Mouse (Mus musculus): ENCODE results near the gene Hira. TPM values are rescaled to one million over a fixed set of nuclear protein-coding genes. Genes with fewer than 3 reads are reported as not detected.

The Hira gene
- 11.6 and 14.9 TPM in 2 replicates for polyA plus RNA-seq (2014; fragmentation: Nextera tagmentation; extraction: Ambion mirVana)

- no peaks in the 10 kb centered on the region for H3K4me1 ChIP-seq (ENCODE audit: control insufficient read depth, insufficient read depth, low read length)
- ATAC-seq (replicated peaks; ENCODE audit: insufficient number of reproducible peaks, low FRiP score, low TSS enrichment, low read depth) (peak; percentile 95), DNase-seq (ENCODE audit: low spot score) (peak; percentile 93)
- H3K4me2 ChIP-seq (ENCODE audit: low read depth, low read length): peak within 1 kb of the TSS; percentile 63
- H3K4me3 ChIP-seq (ENCODE audit: low read depth, low read length): peak within 1 kb of the TSS; percentile 72
- H3K36me3 ChIP-seq (replicated peaks; ENCODE audit: control insufficient read depth, insufficient read depth, low read depth, low read length): no peaks in the 10 kb centered on the region
- no peaks in the 10 kb centered on the region for H3K27me3 ChIP-seq (ENCODE audit: control insufficient read depth, insufficient read depth, low read length)
- WGBS: under 1% methylated on average over 77 of the region's 93 CpGs
- no peaks in the 10 kb centered on the region for H3K9me3 ChIP-seq (replicated peaks; ENCODE audit: control insufficient read depth, low read length)
- peak within 1 kb of the TSS; percentile 88 for H3K9ac ChIP-seq (replicated peaks; ENCODE audit: low read length)
- peak within 1 kb of the TSS; percentile 89 for H3K27ac ChIP-seq (replicated peaks; ENCODE audit: low read depth, low read length)
Observed at GRCm38 (mm10) chr16:18876442-18877308, at the start of gene Hira, which contains the start of gene Mrpl40. Gene Hira, plus strand, starts transcription at chr16:18877037. Gene Mrpl40, minus strand, starts transcription at chr16:18876862.

GRCm38 (mm10) chr16:18828630-18829029 is 48.2 kb upstream of the Hira start:
- H3K27me3 ChIP-seq (ENCODE audit: control insufficient read depth, insufficient read depth, low read length): no peaks in the 10 kb centered on the region
- 93% methylated on average over 3 of the region's 3 CpGs for WGBS
- no peak for ATAC-seq (replicated peaks; ENCODE audit: insufficient number of reproducible peaks, low FRiP score, low TSS enrichment, low read depth)
- no peak overlapping the region for H3K4me3 ChIP-seq (ENCODE audit: low read depth, low read length)
- H3K4me2 ChIP-seq (ENCODE audit: low read depth, low read length): no peak overlapping the region
- no peaks in the 10 kb centered on the region for H3K9me3 ChIP-seq (replicated peaks; ENCODE audit: control insufficient read depth, low read length)
- no peak overlapping the region for H3K27ac ChIP-seq (replicated peaks; ENCODE audit: low read depth, low read length)
- no peak overlapping the region for H3K9ac ChIP-seq (replicated peaks; ENCODE audit: low read length)
- no peaks in the 10 kb centered on the region for H3K4me1 ChIP-seq (ENCODE audit: control insufficient read depth, insufficient read depth, low read length)
- no peak for DNase-seq (ENCODE audit: low spot score)
- peaks cover 6% of the 10 kb centered on the region for H3K36me3 ChIP-seq (replicated peaks; ENCODE audit: control insufficient read depth, insufficient read depth, low read depth, low read length)

GRCm38 (mm10) chr16:18829102-18829501 is 47.7 kb upstream of the Hira start:
- Histone ChIP-seq H3K9me3 (replicated peaks; ENCODE audit: control insufficient read depth, low read length) (no peaks in the 10 kb centered on the region), H3K27ac (replicated peaks; ENCODE audit: low read depth, low read length) (no peak overlapping the region), H3K27me3 (ENCODE audit: control insufficient read depth, insufficient read depth, low read length) (no peaks in the 10 kb centered on the region), H3K9ac (replicated peaks; ENCODE audit: low read length) (no peak overlapping the region), H3K4me2 (ENCODE audit: low read depth, low read length) (no peak overlapping the region), H3K36me3 (replicated peaks; ENCODE audit: control insufficient read depth, insufficient read depth, low read depth, low read length) (peaks cover 6% of the 10 kb centered on the region), H3K4me3 (ENCODE audit: low read depth, low read length) (no peak overlapping the region), H3K4me1 (ENCODE audit: control insufficient read depth, insufficient read depth, low read length) (no peaks in the 10 kb centered on the region)
- ATAC-seq (replicated peaks; ENCODE audit: insufficient number of reproducible peaks, low FRiP score, low TSS enrichment, low read depth) (no peak), DNase-seq (ENCODE audit: low spot score) (no peak)
- 90% methylated on average over 6 of the region's 6 CpGs for WGBS

GRCm38 (mm10) chr16:18833486-18833885 is 43.4 kb upstream of the Hira start:
- H3K4me2 ChIP-seq (ENCODE audit: low read depth, low read length): no peak overlapping the region
- DNase-seq (ENCODE audit: low spot score) (no peak), ATAC-seq (replicated peaks; ENCODE audit: insufficient number of reproducible peaks, low FRiP score, low TSS enrichment, low read depth) (no peak)
- H3K4me3 ChIP-seq (ENCODE audit: low read depth, low read length): no peak overlapping the region
- 75% methylated on average over 2 of the region's 2 CpGs for WGBS
- no peaks in the 10 kb centered on the region for H3K27me3 ChIP-seq (ENCODE audit: control insufficient read depth, insufficient read depth, low read length)
- H3K27ac ChIP-seq (replicated peaks; ENCODE audit: low read depth, low read length): no peak overlapping the region
- H3K4me1 ChIP-seq (ENCODE audit: control insufficient read depth, insufficient read depth, low read length): no peaks in the 10 kb centered on the region
- H3K36me3 ChIP-seq (replicated peaks; ENCODE audit: control insufficient read depth, insufficient read depth, low read depth, low read length): no peaks in the 10 kb centered on the region; the same call in 1 of the 2 replicates
- no peak overlapping the region for H3K9ac ChIP-seq (replicated peaks; ENCODE audit: low read length)
- no peaks in the 10 kb centered on the region for H3K9me3 ChIP-seq (replicated peaks; ENCODE audit: control insufficient read depth, low read length)

- ATAC-seq (replicated peaks; ENCODE audit: insufficient number of reproducible peaks, low FRiP score, low TSS enrichment, low read depth) (no peak), DNase-seq (ENCODE audit: low spot score) (no peak)
- Histone ChIP-seq H3K9me3 (replicated peaks; ENCODE audit: control insufficient read depth, low read length) (no peaks in the 10 kb centered on the region), H3K4me3 (ENCODE audit: low read depth, low read length) (peak overlapping the region; percentile 88), H3K27ac (replicated peaks; ENCODE audit: low read depth, low read length) (no peak overlapping the region), H3K4me2 (ENCODE audit: low read depth, low read length) (peak overlapping the region; percentile 61), H3K27me3 (ENCODE audit: control insufficient read depth, insufficient read depth, low read length) (no peaks in the 10 kb centered on the region), H3K36me3 (replicated peaks; ENCODE audit: control insufficient read depth, insufficient read depth, low read depth, low read length) (no peaks in the 10 kb centered on the region; the same call in 1 of the 2 replicates), H3K9ac (replicated peaks; ENCODE audit: low read length) (no peak overlapping the region; the same call in 1 of the 2 replicates), H3K4me1 (ENCODE audit: control insufficient read depth, insufficient read depth, low read length) (no peaks in the 10 kb centered on the region)
- WGBS: 24% methylated on average over 3 of the region's 3 CpGs
Observed at GRCm38 (mm10) chr16:18836073-18836467, 40.8 kb upstream of the Hira start.

- WGBS: under 1% methylated on average over 46 of the region's 46 CpGs
- DNase-seq (ENCODE audit: low spot score): peak; percentile 94
- Histone ChIP-seq H3K36me3 (replicated peaks; ENCODE audit: control insufficient read depth, insufficient read depth, low read depth, low read length) (no peaks in the 10 kb centered on the region; the same call in 1 of the 2 replicates), H3K9ac (replicated peaks; ENCODE audit: low read length) (peak within 1 kb of the TSS; percentile 91), H3K4me3 (ENCODE audit: low read depth, low read length) (peak within 1 kb of the TSS; percentile 88), H3K27ac (replicated peaks; ENCODE audit: low read depth, low read length) (no peak within 1 kb of the TSS; the same call in 1 of the 2 replicates), H3K4me2 (ENCODE audit: low read depth, low read length) (peak within 1 kb of the TSS; percentile 61), H3K4me1 (ENCODE audit: control insufficient read depth, insufficient read depth, low read length) (no peaks in the 10 kb centered on the region), H3K27me3 (ENCODE audit: control insufficient read depth, insufficient read depth, low read length) (no peaks in the 10 kb centered on the region), H3K9me3 (replicated peaks; ENCODE audit: control insufficient read depth, low read length) (no peaks in the 10 kb centered on the region)
- ATAC-seq (replicated peaks; ENCODE audit: insufficient number of reproducible peaks, low FRiP score, low TSS enrichment, low read depth): peak; percentile 99
Observed at GRCm38 (mm10) chr16:18836468-18837208, 40.2 kb upstream of the Hira start, which contains the start of the genes 2510002D24Rik and Gm28539. Gene 2510002D24Rik, plus strand, starts transcription at chr16:18836578. Gene Gm28539, plus strand, starts transcription at chr16:18836584.

GRCm38 (mm10) chr16:18838346-18838745 is 38.5 kb upstream of the Hira start:
- no peaks in the 10 kb centered on the region; the same call in 1 of the 2 replicates for H3K36me3 ChIP-seq (replicated peaks; ENCODE audit: control insufficient read depth, insufficient read depth, low read depth, low read length)
- H3K27ac ChIP-seq (replicated peaks; ENCODE audit: low read depth, low read length): no peak overlapping the region
- H3K9me3 ChIP-seq (replicated peaks; ENCODE audit: control insufficient read depth, low read length): no peaks in the 10 kb centered on the region
- no peak for ATAC-seq (replicated peaks; ENCODE audit: insufficient number of reproducible peaks, low FRiP score, low TSS enrichment, low read depth)
- 92% methylated on average over 4 of the region's 4 CpGs for WGBS
- no peak overlapping the region for H3K4me3 ChIP-seq (ENCODE audit: low read depth, low read length)
- H3K9ac ChIP-seq (replicated peaks; ENCODE audit: low read length): no peak overlapping the region
- no peaks in the 10 kb centered on the region for H3K27me3 ChIP-seq (ENCODE audit: control insufficient read depth, insufficient read depth, low read length)
- no peaks in the 10 kb centered on the region for H3K4me1 ChIP-seq (ENCODE audit: control insufficient read depth, insufficient read depth, low read length)
- no peak overlapping the region for H3K4me2 ChIP-seq (ENCODE audit: low read depth, low read length)
- DNase-seq (ENCODE audit: low spot score): no peak

Measured in embryonic facial prominence, embryonic 11.5 days (tissue).